Mouse (Mus musculus): Measurements from ENCODE around the gene Olfr263.

GRCm38 (mm10) chr13:21179724-21180550 lies 50.5 kb downstream of the Olfr263 start:
- TF ChIP-seq CTCF (IDR thresholded peaks at IDR 0.05; ENCODE audit: extremely low read depth, insufficient read length, insufficient replicate concordance, low read depth, low read length) (no peak), POLR2A (IDR thresholded peaks at IDR 0.05; ENCODE audit: low read depth, low read length) (no peak)

All from small intestine, adult 2 months (tissue).